Mouse (Mus musculus) heart, postnatal 0 days (tissue): Measurements from ENCODE around the gene Gm20425. TPM values are rescaled to one million over a fixed set of nuclear protein-coding genes. Genes with fewer than 3 reads are reported as not detected.

Source experiments
- ATAC-seq: fragments of 200-750 bp; cut with Nextera tagmentation; 2 replicates; pipeline ENCODE4 v1.8.0; 2017; ENCODE audit warnings: low read depth, moderate number of reproducible peaks, moderate library complexity; ENCODE audit not compliant: insufficient read depth
- DNase-seq: peaks from one replicate; pipeline ENCODE4 v3.0.0-alpha.2; 2016; ENCODE audit warnings: low spot score
- H3K27ac ChIP-seq: fragments of 300-500 bp; sonication (generic); 2 replicates; pipeline ENCODE4 v1.5.1; 2014; ENCODE audit warnings: low read depth, mild to moderate bottlenecking
- H3K27me3 ChIP-seq: fragments of 300-500 bp; sonication (generic); 2 replicates; pipeline ENCODE4 v1.6.1; 2014; ENCODE audit warnings: low read length, mixed read lengths; ENCODE audit not compliant: control insufficient read depth, insufficient read depth
- H3K36me3 ChIP-seq: fragments of 300-500 bp; sonication (generic); replicated peaks from 2 replicates; pipeline ENCODE4 v1.6.1; 2014; ENCODE audit warnings: low read length, mixed read lengths; ENCODE audit not compliant: control insufficient read depth, insufficient read depth
- H3K4me1 ChIP-seq: fragments of 300-500 bp; sonication (generic); 2 replicates; pipeline ENCODE4 v1.6.1; 2014; ENCODE audit warnings: antibody characterized with exemption; ENCODE audit not compliant: control insufficient read depth, insufficient read depth
- H3K4me2 ChIP-seq: fragments of 300-500 bp; sonication (generic); 2 replicates; pipeline ENCODE4 v1.6.1; 2014; ENCODE audit warnings: low read depth, mild to moderate bottlenecking, low read length, moderate library complexity
- H3K4me3 ChIP-seq: fragments of 300-500 bp; sonication (generic); 2 replicates; pipeline ENCODE4 v1.5.1; 2014; ENCODE audit warnings: low read depth, low read length
- H3K9ac ChIP-seq: fragments of 300-500 bp; sonication (generic); replicated peaks from 2 replicates; pipeline ENCODE4 v1.6.1; 2014; ENCODE audit warnings: low read depth, low read length, mixed read lengths
- H3K9me3 ChIP-seq: fragments of 300-500 bp; sonication (generic); replicated peaks from 2 replicates; pipeline ENCODE4 v1.6.1; 2016; ENCODE audit warnings: low read length; ENCODE audit not compliant: control insufficient read depth
- CTCF ChIP-seq: IDR thresholded peaks from 2 replicates; pipeline ENCODE4 v1.5.1; 2016; ENCODE audit warnings: antibody characterized with exemption, control low read depth, low read depth
- EP300 ChIP-seq: IDR thresholded peaks from 2 replicates; pipeline ENCODE4 v1.6.1; 2016; ENCODE audit warnings: antibody characterized with exemption, low read depth
- WGBS: fragments of 180-500 bp; shearing (Covaris S2); extraction: QIAGEN DNeasy Blood & Tissue Kit; methylation state at CpG from one replicate; pipeline ENCODE4 v1.1.7; 2014; 5-methylcytosine and 5-hydroxymethylcytosine counted together
- polyA plus RNA-seq: library from polyadenylated mRNA; unstranded; fragments of >200 nt; fragmentation: Nextera tagmentation; extraction: Ambion mirVana; gene quantifications from 2 replicates; pipeline ENCODE4 v1.2.1, GENCODE M21; 2015
- total RNA-seq: library from RNA; depleted of rRNA; stranded (reverse); fragments of >200 nt; gene quantifications from 2 replicates; pipeline ENCODE4 v1.2.3, GENCODE M21; 2014; ENCODE audit warnings: low replicate concordance

Gm20425 gene
- total and polyA plus RNA-seq, 2 experiments from 2014 or later = 3.0 to 4.2 TPM

- no peak for ATAC-seq
- H3K4me2 ChIP-seq = no peak overlapping the region
- H3K9me3 ChIP-seq = no peaks in the 10 kb centered on the region
- no peaks in the 10 kb centered on the region for H3K36me3 ChIP-seq
- TF ChIP-seq EP300 (no peak), CTCF (no peak)
- no peak overlapping the region for H3K27ac ChIP-seq
- no peak for DNase-seq
- H3K4me1 ChIP-seq = no peaks in the 10 kb centered on the region
- H3K27me3 ChIP-seq = no peaks in the 10 kb centered on the region
- WGBS = 83% methylated on average over 6 of the region's 6 CpGs
- no peak overlapping the region for H3K4me3 ChIP-seq
- H3K9ac ChIP-seq = no peak overlapping the region
Measured at GRCm38 (mm10) chr9:103239471-103239870, 9.4 kb upstream of the Gm20425 start.

GRCm38 (mm10) chr9:103234565-103235165 lies 4.6 kb upstream of the Gm20425 start:
- Histone ChIP-seq H3K27me3 (no peaks in the 10 kb centered on the region), H3K36me3 (no peaks in the 10 kb centered on the region), H3K4me3 (no peak overlapping the region), H3K4me2 (no peak overlapping the region), H3K27ac (no peak overlapping the region), H3K4me1 (no peaks in the 10 kb centered on the region), H3K9me3 (no peaks in the 10 kb centered on the region), H3K9ac (no peak overlapping the region)
- DNase-seq = no peak
- TF ChIP-seq EP300 (no peak), CTCF (no peak)
- no peak for ATAC-seq
- 67% methylated on average over 7 of the region's 7 CpGs for WGBS

GRCm38 (mm10) chr9:103234059-103234458 lies 4.0 kb upstream of the Gm20425 start:
- 51% methylated on average over 7 of the region's 7 CpGs for WGBS
- H3K27me3 ChIP-seq = no peaks in the 10 kb centered on the region
- H3K27ac ChIP-seq = no peak overlapping the region
- no peaks in the 10 kb centered on the region for H3K36me3 ChIP-seq
- no peak overlapping the region for H3K4me3 ChIP-seq
- no peaks in the 10 kb centered on the region for H3K4me1 ChIP-seq
- no peak for ATAC-seq
- no peaks in the 10 kb centered on the region for H3K9me3 ChIP-seq
- H3K4me2 ChIP-seq = no peak overlapping the region
- H3K9ac ChIP-seq = no peak overlapping the region
- DNase-seq = no peak
- TF ChIP-seq EP300 (no peak), CTCF (no peak)

- Histone ChIP-seq H3K4me3 (no peak overlapping the region), H3K27ac (no peak overlapping the region), H3K9ac (no peak overlapping the region), H3K4me2 (no peak overlapping the region), H3K27me3 (no peaks in the 10 kb centered on the region; the same call in 1 of the 2 replicates), H3K36me3 (no peaks in the 10 kb centered on the region), H3K4me1 (no peaks in the 10 kb centered on the region), H3K9me3 (no peaks in the 10 kb centered on the region)
- DNase-seq = no peak
- 53% methylated on average over 7 of the region's 7 CpGs for WGBS
- no peak for TF ChIP-seq CTCF
- no peak for TF ChIP-seq EP300
- ATAC-seq = no peak
Measured at GRCm38 (mm10) chr9:103233006-103233395, 2.9 kb upstream of the Gm20425 start.

- no peak overlapping the region for H3K27ac ChIP-seq
- no peak overlapping the region for H3K9ac ChIP-seq
- TF ChIP-seq EP300 (no peak), CTCF (no peak)
- H3K4me3 ChIP-seq = no peak overlapping the region
- no peaks in the 10 kb centered on the region for H3K36me3 ChIP-seq
- no peaks in the 10 kb centered on the region; the same call in 1 of the 2 replicates for H3K27me3 ChIP-seq
- H3K4me1 ChIP-seq = no peaks in the 10 kb centered on the region
- no peak overlapping the region for H3K4me2 ChIP-seq
- WGBS = 80% methylated on average over 7 of the region's 7 CpGs
- DNase-seq (no peak), ATAC-seq (no peak)
- no peaks in the 10 kb centered on the region for H3K9me3 ChIP-seq
Measured at GRCm38 (mm10) chr9:103232232-103233005, 2.3 kb upstream of the Gm20425 start.
